Mouse (Mus musculus): ENCODE measurements around the gene Pmvk. TPM values are rescaled to one million over a fixed set of nuclear protein-coding genes. Genes with fewer than 3 reads are reported as not detected.

The Pmvk gene
- polyA plus RNA-seq, 1 experiment from 2014 or later = 92.5 TPM

- ATAC-seq = peak; percentile 39
- H3K4me1 ChIP-seq (replicated peaks; ENCODE audit: control insufficient read depth, insufficient read depth, low read length) = peaks cover 9% of the 10 kb centered on the region
- peak overlapping the region; percentile 70 for H3K4me2 ChIP-seq (ENCODE audit: low read length)
- no peaks in the 10 kb centered on the region for H3K36me3 ChIP-seq (ENCODE audit: control insufficient read depth, insufficient read depth)
- 40% methylated on average over 13 of the region's 13 CpGs for WGBS
- H3K9me3 ChIP-seq (ENCODE audit: control insufficient read depth, low read length) = no peaks in the 10 kb centered on the region
- peak overlapping the region; percentile 72 for H3K4me3 ChIP-seq (replicated peaks; ENCODE audit: low read length)
- H3K9ac ChIP-seq (replicated peaks; ENCODE audit: low read depth, low read length) = no peak overlapping the region; the same call in 1 of the 2 replicates
- peak overlapping the region; percentile 3 for H3K27ac ChIP-seq (ENCODE audit: low read length)
- no peaks in the 10 kb centered on the region for H3K27me3 ChIP-seq (replicated peaks; ENCODE audit: control insufficient read depth, insufficient read depth, low read length)
Observed at GRCm38 (mm10) chr3:89458372-89458964, 4.1 kb downstream of the Pmvk start.

GRCm38 (mm10) chr3:89458965-89459807, 4.8 kb downstream of the Pmvk start:
- Histone ChIP-seq H3K4me1 (replicated peaks; ENCODE audit: control insufficient read depth, insufficient read depth, low read length) (peaks cover 9% of the 10 kb centered on the region), H3K4me3 (replicated peaks; ENCODE audit: low read length) (peak overlapping the region; percentile 72), H3K27me3 (replicated peaks; ENCODE audit: control insufficient read depth, insufficient read depth, low read length) (no peaks in the 10 kb centered on the region), H3K9me3 (ENCODE audit: control insufficient read depth, low read length) (no peaks in the 10 kb centered on the region), H3K9ac (replicated peaks; ENCODE audit: low read depth, low read length) (peak overlapping the region; percentile 82), H3K27ac (ENCODE audit: low read length) (peak overlapping the region; percentile 89), H3K4me2 (ENCODE audit: low read length) (peak overlapping the region; percentile 70), H3K36me3 (ENCODE audit: control insufficient read depth, insufficient read depth) (no peaks in the 10 kb centered on the region)
- WGBS = under 1% methylated on average over 33 of the region's 36 CpGs
- peak; percentile 92 for ATAC-seq

- no peak for ATAC-seq
- H3K4me3 ChIP-seq (replicated peaks; ENCODE audit: low read length) = no peak overlapping the region
- no peak overlapping the region for H3K4me2 ChIP-seq (ENCODE audit: low read length)
- H3K9me3 ChIP-seq (ENCODE audit: control insufficient read depth, low read length) = no peaks in the 10 kb centered on the region
- H3K36me3 ChIP-seq (ENCODE audit: control insufficient read depth, insufficient read depth) = no peaks in the 10 kb centered on the region; the same call in 1 of the 2 replicates
- no peaks in the 10 kb centered on the region for H3K4me1 ChIP-seq (replicated peaks; ENCODE audit: control insufficient read depth, insufficient read depth, low read length)
- WGBS = 54% methylated on average over 4 of the region's 4 CpGs
- no peaks in the 10 kb centered on the region for H3K27me3 ChIP-seq (replicated peaks; ENCODE audit: control insufficient read depth, insufficient read depth, low read length)
- H3K9ac ChIP-seq (replicated peaks; ENCODE audit: low read depth, low read length) = no peak overlapping the region
- H3K27ac ChIP-seq (ENCODE audit: low read length) = no peak overlapping the region
Observed at GRCm38 (mm10) chr3:89468268-89468667, 13.9 kb downstream of the Pmvk start.

GRCm38 (mm10) chr3:89472280-89472679, 17.9 kb downstream of the Pmvk start:
- no peak overlapping the region for H3K27ac ChIP-seq (ENCODE audit: low read length)
- H3K9ac ChIP-seq (replicated peaks; ENCODE audit: low read depth, low read length) = no peak overlapping the region
- H3K9me3 ChIP-seq (ENCODE audit: control insufficient read depth, low read length) = no peaks in the 10 kb centered on the region
- H3K4me3 ChIP-seq (replicated peaks; ENCODE audit: low read length) = no peak overlapping the region
- H3K36me3 ChIP-seq (ENCODE audit: control insufficient read depth, insufficient read depth) = no peaks in the 10 kb centered on the region; the same call in 1 of the 2 replicates
- ATAC-seq = no peak
- no peak overlapping the region for H3K4me2 ChIP-seq (ENCODE audit: low read length)
- H3K4me1 ChIP-seq (replicated peaks; ENCODE audit: control insufficient read depth, insufficient read depth, low read length) = no peaks in the 10 kb centered on the region
- WGBS = 85% methylated on average over 7 of the region's 7 CpGs
- H3K27me3 ChIP-seq (replicated peaks; ENCODE audit: control insufficient read depth, insufficient read depth, low read length) = no peaks in the 10 kb centered on the region

GRCm38 (mm10) chr3:89473838-89474237, 19.5 kb downstream of the Pmvk start:
- Histone ChIP-seq H3K27me3 (replicated peaks; ENCODE audit: control insufficient read depth, insufficient read depth, low read length) (no peaks in the 10 kb centered on the region), H3K9me3 (ENCODE audit: control insufficient read depth, low read length) (no peaks in the 10 kb centered on the region), H3K9ac (replicated peaks; ENCODE audit: low read depth, low read length) (no peak overlapping the region), H3K4me2 (ENCODE audit: low read length) (no peak overlapping the region), H3K4me3 (replicated peaks; ENCODE audit: low read length) (no peak overlapping the region), H3K4me1 (replicated peaks; ENCODE audit: control insufficient read depth, insufficient read depth, low read length) (no peaks in the 10 kb centered on the region), H3K27ac (ENCODE audit: low read length) (no peak overlapping the region), H3K36me3 (ENCODE audit: control insufficient read depth, insufficient read depth) (no peaks in the 10 kb centered on the region)
- ATAC-seq = no peak
- WGBS = 78% methylated on average over 6 of the region's 6 CpGs

- Histone ChIP-seq H3K9ac (replicated peaks; ENCODE audit: low read depth, low read length) (no peak overlapping the region), H3K36me3 (ENCODE audit: control insufficient read depth, insufficient read depth) (no peaks in the 10 kb centered on the region), H3K27ac (ENCODE audit: low read length) (no peak overlapping the region), H3K9me3 (ENCODE audit: control insufficient read depth, low read length) (no peaks in the 10 kb centered on the region), H3K4me3 (replicated peaks; ENCODE audit: low read length) (no peak overlapping the region), H3K4me2 (ENCODE audit: low read length) (no peak overlapping the region), H3K4me1 (replicated peaks; ENCODE audit: control insufficient read depth, insufficient read depth, low read length) (no peaks in the 10 kb centered on the region), H3K27me3 (replicated peaks; ENCODE audit: control insufficient read depth, insufficient read depth, low read length) (no peaks in the 10 kb centered on the region)
- ATAC-seq = no peak
- WGBS = 79% methylated on average over 6 of the region's 6 CpGs
Observed at GRCm38 (mm10) chr3:89479055-89479454, 24.7 kb downstream of the Pmvk start.

GRCm38 (mm10) chr3:89481488-89481887, 27.1 kb downstream of the Pmvk start:
- Histone ChIP-seq H3K4me3 (replicated peaks; ENCODE audit: low read length) (no peak overlapping the region), H3K27ac (ENCODE audit: low read length) (no peak overlapping the region)
- 30% methylated on average over 2 of the region's 2 CpGs for WGBS

GRCm38 (mm10) chr3:89482249-89482648, 27.9 kb downstream of the Pmvk start:
- ATAC-seq = no peak
- no peaks in the 10 kb centered on the region for H3K4me1 ChIP-seq (replicated peaks; ENCODE audit: control insufficient read depth, insufficient read depth, low read length)
- no peak overlapping the region for H3K4me3 ChIP-seq (replicated peaks; ENCODE audit: low read length)
- no peak overlapping the region for H3K9ac ChIP-seq (replicated peaks; ENCODE audit: low read depth, low read length)
- H3K27ac ChIP-seq (ENCODE audit: low read length) = no peak overlapping the region
- no peaks in the 10 kb centered on the region for H3K9me3 ChIP-seq (ENCODE audit: control insufficient read depth, low read length)
- no peaks in the 10 kb centered on the region for H3K36me3 ChIP-seq (ENCODE audit: control insufficient read depth, insufficient read depth)
- WGBS = 89% methylated on average over 5 of the region's 5 CpGs
- H3K27me3 ChIP-seq (replicated peaks; ENCODE audit: control insufficient read depth, insufficient read depth, low read length) = no peaks in the 10 kb centered on the region
- H3K4me2 ChIP-seq (ENCODE audit: low read length) = no peak overlapping the region

More at GRCm38 (mm10) chr3:89481488-89481887, 27.1 kb downstream of the Pmvk start:
- H3K36me3 ChIP-seq (ENCODE audit: control insufficient read depth, insufficient read depth) = no peaks in the 10 kb centered on the region
- H3K9me3 ChIP-seq (ENCODE audit: control insufficient read depth, low read length) = no peaks in the 10 kb centered on the region
- ATAC-seq = no peak
- H3K4me1 ChIP-seq (replicated peaks; ENCODE audit: control insufficient read depth, insufficient read depth, low read length) = no peaks in the 10 kb centered on the region
- H3K4me2 ChIP-seq (ENCODE audit: low read length) = no peak overlapping the region
- no peaks in the 10 kb centered on the region for H3K27me3 ChIP-seq (replicated peaks; ENCODE audit: control insufficient read depth, insufficient read depth, low read length)
- H3K9ac ChIP-seq (replicated peaks; ENCODE audit: low read depth, low read length) = no peak overlapping the region

- peak; percentile 78 for ATAC-seq
- H3K9ac ChIP-seq (replicated peaks; ENCODE audit: low read depth, low read length) = no peak overlapping the region
Observed at GRCm38 (mm10) chr3:89484766-89485524, 30.6 kb downstream of the Pmvk start.

More at GRCm38 (mm10) chr3:89484766-89485524, 30.6 kb downstream of the Pmvk start:
- H3K36me3 ChIP-seq (ENCODE audit: control insufficient read depth, insufficient read depth) = no peaks in the 10 kb centered on the region
- H3K27ac ChIP-seq (ENCODE audit: low read length) = no peak overlapping the region
- no peaks in the 10 kb centered on the region for H3K27me3 ChIP-seq (replicated peaks; ENCODE audit: control insufficient read depth, insufficient read depth, low read length)
- no peak overlapping the region for H3K4me3 ChIP-seq (replicated peaks; ENCODE audit: low read length)
- WGBS = 19% methylated on average over 24 of the region's 24 CpGs
- H3K4me1 ChIP-seq (replicated peaks; ENCODE audit: control insufficient read depth, insufficient read depth, low read length) = no peaks in the 10 kb centered on the region
- no peak overlapping the region; the same call in 1 of the 2 replicates for H3K4me2 ChIP-seq (ENCODE audit: low read length)
- H3K9me3 ChIP-seq (ENCODE audit: control insufficient read depth, low read length) = no peaks in the 10 kb centered on the region
